16 mouse cellular contexts compared by ENCODE assay signal in genomic region chr3:138988004-138988403, GRCm38 (mm10).
DNase-seq lines count a peak whose midpoint lies in the region; ATAC-seq lines count a peak whose summit lies in the region.
"Had no signal": no experiment of that assay in that cellular context is flagged by ENCODE, and none has a peak within 500 bp of the region (broad histone marks: within the 10 kb centered on the region; RNA-seq: fewer than 3 reads in every experiment).

No protein-coding gene starts in this region.

- ATAC-seq in frontal cortex, adult (ENCODE audit: low TSS enrichment) = peak; percentile 51
- ATAC-seq in hematopoietic stem cell, adult 5-6 weeks (replicated peaks in 1 of 2; ENCODE audit: insufficient read depth in 1 of 2, low FRiP score in 2 of 2, low TSS enrichment in 1 of 2, low read depth in 1 of 2, poor library complexity in 2 of 2, severe bottlenecking in 2 of 2) = peak; percentile 36 to 56; a peak in 3 of 4 replicates
- ATAC-seq in megakaryocyte-erythroid progenitor cell, adult 5-6 weeks (replicated peaks; ENCODE audit: low FRiP score, low TSS enrichment, poor library complexity, severe bottlenecking) = no peak
- ATAC-seq: forebrain, postnatal 0 days; midbrain, embryonic 15.5 days had no signal

- no peak for DNase-seq in frontal cortex, postnatal 14 days (ENCODE audit: low spot score in 2 of 2)
- peak; percentile 29 for DNase-seq in NIH3T3 (ENCODE audit: low read depth)
- peak; percentile 54 for DNase-seq in cerebellum, adult 8-10 months
- DNase-seq in heart, postnatal 4 days = no peak
- DNase-seq in thymus, postnatal 14 days = no peak
- DNase-seq: B cell, adult 2 months; forebrain, postnatal 0 days; gastrocnemius, adult 2 months; heart, postnatal 14 days; kidney, postnatal 4 days; right cerebral cortex, postnatal 14 days; thymus, adult 18-20 months had no signal

Comparison
In these comparisons a context has a peak if more than half of its experiments do, and no peak if none do; other contexts are left out.
1. DNase-seq: peak in NIH3T3 (single experiment) and cerebellum, adult 8-10 months (single experiment); none in frontal cortex, postnatal 14 days (0 of 2), heart, postnatal 4 days (single experiment) and thymus, postnatal 14 days (single experiment).